Mouse (Mus musculus) midbrain, postnatal 0 days (tissue): Measurements from ENCODE around the gene Nsl1. TPM values are rescaled to one million over a fixed set of nuclear protein-coding genes. Genes with fewer than 3 reads are reported as not detected.
"Not testable (repeated sequence)": the region's sequence is repeated elsewhere in the genome, so short reads cannot be mapped to it uniquely, and the experiment has no call there.

Experiments used
- ATAC-seq: fragments of 200-750 bp; cut with Nextera tagmentation; 2 replicates; pipeline ENCODE4 v1.8.0; 2017; ENCODE audit warnings: moderate number of reproducible peaks, mild to moderate bottlenecking, moderate TSS enrichment, moderate library complexity; ENCODE audit not compliant: low FRiP score
- DNase-seq: peaks from one replicate; pipeline ENCODE4 v3.0.0-alpha.2; 2015; ENCODE audit warnings: low spot score
- H3K27ac ChIP-seq: fragments of 300-500 bp; sonication (generic); 2 replicates; pipeline ENCODE4 v1.5.1; 2014; ENCODE audit warnings: low read depth, mild to moderate bottlenecking, low read length, mixed read lengths
- H3K27me3 ChIP-seq: fragments of 300-500 bp; sonication (generic); 2 replicates; pipeline ENCODE4 v1.6.1; 2014; ENCODE audit warnings: low read length, control low read depth, mixed read lengths; ENCODE audit not compliant: insufficient read depth
- H3K36me3 ChIP-seq: fragments of 300-500 bp; sonication (generic); 2 replicates; pipeline ENCODE4 v1.6.1; 2014; ENCODE audit warnings: low read length, control low read depth, mixed read lengths; ENCODE audit not compliant: insufficient read depth
- H3K4me1 ChIP-seq: fragments of 300-500 bp; sonication (generic); 2 replicates; pipeline ENCODE4 v1.6.1; 2014; ENCODE audit warnings: mild to moderate bottlenecking, control low read depth, antibody characterized with exemption, low read length, mixed read lengths; ENCODE audit not compliant: insufficient read depth
- H3K4me2 ChIP-seq: fragments of 300-500 bp; sonication (generic); 2 replicates; pipeline ENCODE4 v1.6.1; 2014; ENCODE audit warnings: low read depth, mild to moderate bottlenecking, low read length, mixed read lengths; ENCODE audit not compliant: poor library complexity, severe bottlenecking
- H3K4me3 ChIP-seq: fragments of 300-500 bp; sonication (generic); 2 replicates; pipeline ENCODE4 v1.5.1; 2014; ENCODE audit warnings: low read depth, mild to moderate bottlenecking, low read length, moderate library complexity
- H3K9ac ChIP-seq: fragments of 300-500 bp; sonication (generic); replicated peaks from 2 replicates; pipeline ENCODE4 v1.6.1; 2014; ENCODE audit warnings: mild to moderate bottlenecking, low read length, moderate library complexity, mixed read lengths; ENCODE audit not compliant: poor library complexity, severe bottlenecking
- H3K9me3 ChIP-seq: fragments of 300-500 bp; sonication (generic); 2 replicates; pipeline ENCODE4 v1.6.1; 2016; ENCODE audit warnings: low read length, control low read depth
- CTCF ChIP-seq: IDR thresholded peaks from 2 replicates; pipeline ENCODE4 v1.5.1; 2016; ENCODE audit warnings: antibody characterized with exemption, mild to moderate bottlenecking
- WGBS: fragments of 180-500 bp; shearing (Covaris S2); extraction: QIAGEN DNeasy Blood & Tissue Kit; methylation state at CpG from one replicate; pipeline ENCODE4 v1.1.7; 2014; 5-methylcytosine and 5-hydroxymethylcytosine counted together
- polyA plus RNA-seq: library from polyadenylated mRNA; unstranded; fragments of >200 nt; fragmentation: Nextera tagmentation; extraction: Ambion mirVana; gene quantifications from 2 replicates; pipeline ENCODE4 v1.2.1, GENCODE M21; 2015
- total RNA-seq: library from RNA; depleted of rRNA; stranded (reverse); fragments of >200 nt; gene quantifications from 2 replicates; pipeline ENCODE4 v1.2.3, GENCODE M21; 2014; rRNA removed

The Nsl1 gene
- 1.6 and 1.9 TPM in 2 replicates for total RNA-seq
- 1.8 and 1.9 TPM in 2 replicates for polyA plus RNA-seq

GRCm38 (mm10) chr1:191062781-191063485, at the start of gene Nsl1, which contains the start of gene Tatdn3:
Gene Nsl1 (plus strand): TSS chr1:191063012.
Gene Tatdn3 (minus strand): TSS chr1:191062932.
- WGBS, result under 1% methylated on average over 56 of the region's 56 CpGs

DNA sequence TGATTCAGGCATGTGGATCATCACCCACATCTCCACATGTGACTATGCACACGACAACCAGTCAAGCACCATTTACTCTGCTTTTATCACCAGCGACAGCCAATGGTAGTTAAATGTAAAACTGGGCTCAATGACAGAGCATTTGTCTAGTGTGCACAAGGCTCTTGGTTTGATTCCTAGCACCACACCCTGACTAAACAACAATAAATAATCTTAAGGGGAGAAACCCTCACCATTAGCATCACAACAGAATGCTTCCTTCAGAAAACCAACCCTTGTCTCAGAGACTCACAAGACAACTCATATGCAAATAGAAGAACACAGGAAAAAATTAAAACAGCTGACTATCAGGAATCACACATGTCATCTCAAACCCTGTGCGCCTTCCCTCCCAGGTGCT, 48.5 kb upstream of the Nsl1 start:
- DNase-seq (no peak), ATAC-seq (no peak)
- no peaks in the 10 kb centered on the region for H3K27me3 ChIP-seq
- no peak for TF ChIP-seq CTCF
- H3K4me3 ChIP-seq, result no peak overlapping the region
- no peak overlapping the region for H3K4me2 ChIP-seq
- H3K36me3 ChIP-seq, result peaks cover 18% of the 10 kb centered on the region; the same call in 1 of the 2 replicates
- H3K27ac ChIP-seq, result no peak overlapping the region
- WGBS, result 97% methylated on average over 3 of the region's 3 CpGs
- H3K4me1 ChIP-seq, result no peaks in the 10 kb centered on the region
- no peaks in the 10 kb centered on the region for H3K9me3 ChIP-seq
- H3K9ac ChIP-seq, result no peak overlapping the region

More at GRCm38 (mm10) chr1:191062781-191063485, at the start of gene Nsl1, which contains the start of gene Tatdn3:
- peak; percentile 62 for TF ChIP-seq CTCF
- peak within 1 kb of the TSS; percentile 72 for H3K9ac ChIP-seq
- no peaks in the 10 kb centered on the region for H3K36me3 ChIP-seq
- peak within 1 kb of the TSS; percentile 67 for H3K4me3 ChIP-seq
- H3K27ac ChIP-seq, result peak within 1 kb of the TSS; percentile 77
- ATAC-seq (peak; percentile 90), DNase-seq (peak; percentile 90)
- H3K27me3 ChIP-seq, result no peaks in the 10 kb centered on the region
- peak within 1 kb of the TSS; percentile 97 for H3K4me2 ChIP-seq
- H3K9me3 ChIP-seq, result no peaks in the 10 kb centered on the region
- no peaks in the 10 kb centered on the region; the same call in 1 of the 2 replicates for H3K4me1 ChIP-seq

- Histone ChIP-seq H3K27ac (no peak overlapping the region), H3K4me3 (no peak overlapping the region), H3K4me1 (no peaks in the 10 kb centered on the region; the same call in 1 of the 2 replicates), H3K36me3 (no peaks in the 10 kb centered on the region), H3K4me2 (no peak overlapping the region), H3K9me3 (no peaks in the 10 kb centered on the region), H3K9ac (no peak overlapping the region), H3K27me3 (no peaks in the 10 kb centered on the region)
- ATAC-seq (no peak), DNase-seq (no peak)
- TF ChIP-seq CTCF, result no peak
- 96% methylated on average over 5 of the region's 5 CpGs for WGBS
Measured at GRCm38 (mm10) chr1:191019803-191020202, 43.0 kb upstream of the Nsl1 start.

DNA sequence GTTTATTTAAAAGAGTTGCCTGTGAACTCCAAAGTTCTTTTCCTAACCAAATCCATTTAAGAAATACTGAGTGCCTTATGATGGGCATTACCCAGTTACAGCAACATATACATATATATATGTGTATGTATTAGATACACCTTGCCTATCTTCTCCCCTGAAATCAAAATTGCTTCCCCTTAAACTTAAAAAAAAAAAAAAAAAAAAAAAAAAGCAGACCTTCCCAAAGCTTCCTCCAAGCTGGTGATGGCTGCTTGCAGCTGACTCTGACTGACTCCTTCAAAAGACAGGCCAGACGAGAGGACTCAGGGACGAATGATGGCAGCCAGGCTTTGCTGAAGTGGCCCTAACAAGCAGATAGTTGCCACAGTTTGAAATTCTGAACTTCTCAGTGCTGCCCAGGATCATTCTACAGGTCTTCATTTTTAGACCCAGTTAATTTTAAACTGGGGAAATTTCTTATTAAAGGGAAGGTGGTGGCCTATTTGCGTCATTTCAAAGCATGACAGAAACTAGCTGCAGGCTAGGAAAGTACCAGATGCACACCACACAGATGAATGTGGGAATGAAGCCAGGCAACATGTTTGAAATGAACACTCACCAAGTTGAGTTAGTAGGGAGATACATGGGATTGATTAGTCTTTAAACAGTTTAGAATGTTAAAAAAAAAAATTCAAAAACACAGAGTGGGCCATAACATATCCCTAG, 42.4 kb upstream of the Nsl1 start:
- Histone ChIP-seq H3K9ac (no peak overlapping the region), H3K27me3 (no peaks in the 10 kb centered on the region), H3K4me2 (no peak overlapping the region), H3K4me1 (no peaks in the 10 kb centered on the region; the same call in 1 of the 2 replicates), H3K27ac (no peak overlapping the region), H3K4me3 (no peak overlapping the region), H3K9me3 (no peaks in the 10 kb centered on the region), H3K36me3 (no peaks in the 10 kb centered on the region)
- no peak for TF ChIP-seq CTCF
- DNase-seq (no peak), ATAC-seq (no peak)
- 83% methylated on average over 3 of the region's 3 CpGs for WGBS

DNA sequence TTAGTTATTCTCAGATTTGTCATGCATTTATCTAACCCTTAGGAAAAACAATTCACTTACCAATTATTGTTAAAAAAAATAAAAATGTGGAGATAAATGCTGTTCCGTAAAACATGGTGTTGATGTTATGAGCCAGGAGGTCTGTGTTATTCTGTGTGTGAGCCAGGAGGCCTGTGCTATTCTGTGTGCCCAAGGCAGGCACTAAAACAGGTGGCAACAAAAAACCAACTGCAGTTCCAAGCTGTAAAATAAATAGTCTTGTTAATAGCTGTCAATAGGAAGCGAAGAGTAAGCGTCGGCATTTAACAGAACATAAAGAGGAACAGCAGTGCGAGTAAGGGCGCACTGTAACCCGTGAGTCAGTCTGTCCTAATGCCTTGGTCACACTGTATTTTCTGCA, 41.8 kb upstream of the Nsl1 start:
- no peak overlapping the region for H3K4me2 ChIP-seq
- H3K27me3 ChIP-seq, result no peaks in the 10 kb centered on the region
- no peak overlapping the region for H3K4me3 ChIP-seq
- H3K9me3 ChIP-seq, result no peaks in the 10 kb centered on the region
- no peak for TF ChIP-seq CTCF
- 92% methylated on average over 7 of the region's 7 CpGs for WGBS
- H3K4me1 ChIP-seq, result no peaks in the 10 kb centered on the region; the same call in 1 of the 2 replicates
- H3K36me3 ChIP-seq, result no peaks in the 10 kb centered on the region
- H3K9ac ChIP-seq, result no peak overlapping the region
- DNase-seq, result no peak
- no peak for ATAC-seq
- no peak overlapping the region for H3K27ac ChIP-seq

GRCm38 (mm10) chr1:191023140-191023539, 39.7 kb upstream of the Nsl1 start:
- Histone ChIP-seq H3K27ac (no peak overlapping the region), H3K9ac (no peak overlapping the region), H3K36me3 (no peaks in the 10 kb centered on the region), H3K27me3 (no peaks in the 10 kb centered on the region), H3K4me2 (no peak overlapping the region), H3K9me3 (no peaks in the 10 kb centered on the region), H3K4me3 (no peak overlapping the region), H3K4me1 (peaks cover 4% of the 10 kb centered on the region; the same call in 1 of the 2 replicates)
- DNase-seq (no peak), ATAC-seq (no peak)
- 94% methylated on average over 2 of the region's 2 CpGs for WGBS
- no peak for TF ChIP-seq CTCF

GRCm38 (mm10) chr1:191023806-191024205, 39.0 kb upstream of the Nsl1 start:
- not testable (repeated sequence) for DNase-seq, H3K9me3 ChIP-seq, H3K4me2 ChIP-seq, H3K4me3 ChIP-seq, H3K36me3 ChIP-seq, H3K9ac ChIP-seq, H3K4me1 ChIP-seq, ATAC-seq, H3K27ac ChIP-seq, H3K27me3 ChIP-seq
- WGBS, result 97% methylated on average over 5 of the region's 6 CpGs
